Mouse (Mus musculus) liver, adult 2 months (tissue): ENCODE measurements at regions not wholly inside any gene's neighbourhood (a gene's known extent, or its start where the extent isn't known, plus 50 kb on each side); places are given as distances from the start of the nearest gene placed in this dataset.

Experiments
- DNase-seq: peaks from one replicate; pipeline ENCODE4 v3.0.0-alpha.2; 2011; ENCODE audit warnings: low read depth, low spot score; ENCODE audit errors: extremely low read depth
- H3K27ac ChIP-seq: fragments of 200-500 bp; replicated peaks from 2 replicates; pipeline ENCODE4 v1.5.1; 2012; ENCODE audit warnings: low read depth, mild to moderate bottlenecking, control low read depth, inconsistent platforms, low read length; ENCODE audit not compliant: insufficient read depth
- H3K27me3 ChIP-seq: fragments of 200-500 bp; 2 replicates; pipeline ENCODE4 v1.6.1; 2012; ENCODE audit warnings: mild to moderate bottlenecking, moderate library complexity, low read length, inconsistent platforms; ENCODE audit not compliant: control insufficient read depth, insufficient read depth
- H3K36me3 ChIP-seq: fragments of 200-500 bp; 2 replicates; pipeline ENCODE4 v1.6.1; 2012; ENCODE audit warnings: low read length, inconsistent platforms; ENCODE audit not compliant: control insufficient read depth, insufficient read depth
- H3K4me1 ChIP-seq: fragments of 200-500 bp; 2 replicates; pipeline ENCODE4 v1.6.1; 2011; ENCODE audit warnings: low read length; ENCODE audit not compliant: control insufficient read depth, insufficient read depth
- H3K4me3 ChIP-seq: fragments of 200-500 bp; 2 replicates; pipeline ENCODE4 v1.5.1; 2011; ENCODE audit warnings: low read depth, mild to moderate bottlenecking, control low read depth, low read length, moderate library complexity; ENCODE audit not compliant: insufficient read depth
- H3K79me2 ChIP-seq: fragments of 200-500 bp; 2 replicates; pipeline ENCODE4 v1.6.1; 2012; ENCODE audit warnings: inconsistent platforms, mild to moderate bottlenecking, low read length, moderate library complexity; ENCODE audit not compliant: control insufficient read depth, insufficient read depth
- H3K9ac ChIP-seq: fragments of 200-500 bp; 2 replicates; pipeline ENCODE4 v1.6.1; 2012; ENCODE audit warnings: low read depth, mild to moderate bottlenecking, control low read depth, inconsistent platforms, low read length
- CTCF ChIP-seq: fragments of 200-500 bp; IDR thresholded peaks from 2 replicates; pipeline ENCODE4 v1.5.1; 2011; ENCODE audit warnings: low read depth, low read length, control low read depth
- POLR2A ChIP-seq: fragments of 200-500 bp; IDR thresholded peaks from 2 replicates; pipeline ENCODE4 v1.6.1; 2011; ENCODE audit warnings: low read length, control low read depth; ENCODE audit not compliant: insufficient read depth; ENCODE audit errors: extremely low read depth
- WGBS: fragments of 180-500 bp; shearing (Covaris S2); methylation state at CpG from one replicate; pipeline ENCODE4 v1.1.7; 2018; 5-methylcytosine and 5-hydroxymethylcytosine counted together

- Histone ChIP-seq H3K36me3 (no peaks in the 10 kb centered on the region), H3K27ac (no peak overlapping the region), H3K27me3 (no peaks in the 10 kb centered on the region), H3K4me1 (no peaks in the 10 kb centered on the region), H3K79me2 (no peaks in the 10 kb centered on the region), H3K4me3 (no peak overlapping the region), H3K9ac (no peak overlapping the region)
- TF ChIP-seq CTCF (no peak), POLR2A (no peak)
- DNase-seq = no peak
- WGBS = 83% methylated on average over 3 of the region's 3 CpGs
Observed at GRCm38 (mm10) chr4:99516883-99517282, 139.2 kb upstream of the Foxd3 start.

GRCm38 (mm10) chr4:99527441-99527840 is 128.7 kb upstream of the Foxd3 start:
- DNase-seq = no peak
- H3K4me3 ChIP-seq = no peak overlapping the region
- no peak overlapping the region for H3K9ac ChIP-seq
- TF ChIP-seq POLR2A (no peak), CTCF (no peak)
- WGBS = 91% methylated on average over 12 of the region's 12 CpGs
- H3K27ac ChIP-seq = no peak overlapping the region
- no peaks in the 10 kb centered on the region for H3K27me3 ChIP-seq
- no peaks in the 10 kb centered on the region for H3K36me3 ChIP-seq
- no peaks in the 10 kb centered on the region for H3K79me2 ChIP-seq
- no peaks in the 10 kb centered on the region for H3K4me1 ChIP-seq

DNA sequence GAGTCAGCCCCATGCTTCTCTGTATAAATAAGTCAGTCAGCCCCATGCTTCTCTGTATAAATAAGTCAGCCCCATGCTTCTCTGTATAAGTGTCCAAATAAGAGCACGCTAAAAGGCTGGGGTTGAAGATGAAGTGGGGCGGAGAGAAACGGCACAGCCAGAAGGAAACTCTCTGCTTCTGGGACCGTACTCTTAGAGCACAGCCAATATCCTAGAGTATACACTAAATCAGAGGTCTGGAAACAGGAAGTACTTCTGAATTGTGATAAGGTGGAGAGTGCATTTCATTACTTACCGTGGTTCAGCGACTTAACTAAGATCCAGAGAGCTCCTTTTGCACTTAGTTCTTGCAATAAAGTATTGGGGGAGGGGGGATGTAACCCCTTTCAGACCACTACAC is 112.1 kb upstream of the Foxd3 start:
- no peak for DNase-seq
- WGBS = 73% methylated on average over 6 of the region's 6 CpGs
- Histone ChIP-seq H3K27ac (no peak overlapping the region), H3K27me3 (no peaks in the 10 kb centered on the region), H3K4me1 (no peaks in the 10 kb centered on the region), H3K79me2 (no peaks in the 10 kb centered on the region), H3K36me3 (no peaks in the 10 kb centered on the region), H3K4me3 (no peak overlapping the region), H3K9ac (no peak overlapping the region)
- no peak for TF ChIP-seq CTCF

- no peak overlapping the region for H3K4me3 ChIP-seq
- H3K4me1 ChIP-seq = no peaks in the 10 kb centered on the region
- H3K9ac ChIP-seq = no peak overlapping the region
- no peak overlapping the region for H3K27ac ChIP-seq
- no peaks in the 10 kb centered on the region for H3K36me3 ChIP-seq
- no peak for DNase-seq
- TF ChIP-seq CTCF (no peak), POLR2A (no peak)
- 25% methylated on average over 3 of the region's 3 CpGs for WGBS
- no peaks in the 10 kb centered on the region for H3K79me2 ChIP-seq
- H3K27me3 ChIP-seq = no peaks in the 10 kb centered on the region
Observed at GRCm38 (mm10) chr4:99545742-99546141, 110.4 kb upstream of the Foxd3 start.

- no peaks in the 10 kb centered on the region for H3K79me2 ChIP-seq
- no peaks in the 10 kb centered on the region for H3K4me1 ChIP-seq
- no peak for DNase-seq
- TF ChIP-seq CTCF (no peak), POLR2A (no peak)
- H3K27ac ChIP-seq = no peak overlapping the region
- H3K36me3 ChIP-seq = no peaks in the 10 kb centered on the region
- no peaks in the 10 kb centered on the region for H3K27me3 ChIP-seq
- no peak overlapping the region for H3K9ac ChIP-seq
- 35% methylated on average over 5 of the region's 5 CpGs for WGBS
- H3K4me3 ChIP-seq = no peak overlapping the region
Observed at GRCm38 (mm10) chr4:99557963-99558362, 98.1 kb upstream of the Foxd3 start.

DNA sequence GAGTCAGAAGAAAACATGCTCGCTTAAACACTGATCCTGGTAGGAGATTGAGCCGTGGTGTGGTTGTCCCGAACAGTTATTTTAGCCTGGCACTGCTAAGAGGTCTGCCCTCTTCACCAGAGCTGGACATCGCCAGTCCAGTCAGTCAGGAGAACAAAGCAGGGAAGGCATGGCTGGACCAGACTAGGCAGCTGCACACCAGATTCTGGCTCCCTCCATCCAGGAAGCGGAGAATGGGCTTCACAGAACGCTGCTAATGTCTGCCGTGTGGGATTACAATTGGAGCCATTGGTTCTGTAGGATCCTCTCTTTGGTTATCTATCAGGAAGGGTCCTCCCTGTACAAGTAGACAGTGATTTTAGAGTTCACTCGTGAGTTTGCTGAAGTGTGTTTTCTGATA is 95.5 kb upstream of the Foxd3 start:
- DNase-seq = no peak
- no peaks in the 10 kb centered on the region for H3K36me3 ChIP-seq
- H3K27ac ChIP-seq = no peak overlapping the region
- H3K27me3 ChIP-seq = no peaks in the 10 kb centered on the region
- 31% methylated on average over 8 of the region's 8 CpGs for WGBS
- no peaks in the 10 kb centered on the region for H3K79me2 ChIP-seq
- TF ChIP-seq POLR2A (no peak), CTCF (no peak)
- H3K4me1 ChIP-seq = no peaks in the 10 kb centered on the region
- no peak overlapping the region for H3K4me3 ChIP-seq
- H3K9ac ChIP-seq = no peak overlapping the region
